Mouse (Mus musculus): Measurements from ENCODE around the gene Olfr52. TPM values are rescaled to one million over a fixed set of nuclear protein-coding genes. Genes with fewer than 3 reads are reported as not detected.

Olfr52 gene
- polyA plus RNA-seq, 1 experiment from 2014 or later, result not detected

GRCm38 (mm10) chr2:86161738-86162137 is 23.7 kb downstream of the Olfr52 start, which contains the start of gene Olfr1042:
Gene Olfr1042 (minus strand): TSS chr2:86161838.
- WGBS, result 92% methylated on average over 2 of the region's 2 CpGs

DNA sequence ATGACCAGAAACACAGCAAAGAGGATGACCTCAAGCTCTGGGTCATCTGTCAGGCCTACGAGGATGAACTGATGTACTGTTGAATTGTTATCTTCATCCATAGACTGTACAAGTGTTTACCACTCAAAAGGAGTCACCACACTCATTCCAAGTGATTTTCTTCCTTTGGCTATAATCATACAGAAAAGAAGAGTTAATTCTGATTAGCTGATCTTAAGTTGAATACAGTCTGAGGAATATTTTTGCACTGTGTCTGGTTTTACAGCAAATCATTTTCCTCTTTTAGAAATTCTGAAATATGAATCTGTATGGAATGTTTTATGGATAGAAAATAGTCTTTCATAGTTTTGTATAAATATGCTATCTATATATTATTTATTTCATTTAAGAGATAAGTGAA is 38.9 kb downstream of the Olfr52 start, which contains the start of gene Olfr1040:
Olfr1040 (minus strand) TSS at position 101 of the 400 bp plus-strand sequence.
- ATAC-seq (ENCODE audit: low read depth), result no peak
- H3K4me2 ChIP-seq (ENCODE audit: low read depth, low read length), result no peak within 1 kb of the TSS

More at GRCm38 (mm10) chr2:86161738-86162137, 23.7 kb downstream of the Olfr52 start, which contains the start of gene Olfr1042:
- no peaks in the 10 kb centered on the region for H3K4me1 ChIP-seq (ENCODE audit: control insufficient read depth, insufficient read depth, low read length)
- H3K27ac ChIP-seq (ENCODE audit: low read depth, low read length), result no peak within 1 kb of the TSS
- no peaks in the 10 kb centered on the region for H3K27me3 ChIP-seq (ENCODE audit: control insufficient read depth, insufficient read depth, low read length)
- H3K9ac ChIP-seq (replicated peaks; ENCODE audit: low read depth, low read length), result no peak within 1 kb of the TSS
- no peaks in the 10 kb centered on the region for H3K9me3 ChIP-seq (ENCODE audit: control insufficient read depth, low read length)
- H3K4me2 ChIP-seq (ENCODE audit: low read depth, low read length), result no peak within 1 kb of the TSS
- ATAC-seq (ENCODE audit: low read depth), result no peak
- no peaks in the 10 kb centered on the region for H3K36me3 ChIP-seq (ENCODE audit: control insufficient read depth, insufficient read depth, low read length)
- no peak within 1 kb of the TSS for H3K4me3 ChIP-seq (ENCODE audit: low read depth, low read length)

DNA sequence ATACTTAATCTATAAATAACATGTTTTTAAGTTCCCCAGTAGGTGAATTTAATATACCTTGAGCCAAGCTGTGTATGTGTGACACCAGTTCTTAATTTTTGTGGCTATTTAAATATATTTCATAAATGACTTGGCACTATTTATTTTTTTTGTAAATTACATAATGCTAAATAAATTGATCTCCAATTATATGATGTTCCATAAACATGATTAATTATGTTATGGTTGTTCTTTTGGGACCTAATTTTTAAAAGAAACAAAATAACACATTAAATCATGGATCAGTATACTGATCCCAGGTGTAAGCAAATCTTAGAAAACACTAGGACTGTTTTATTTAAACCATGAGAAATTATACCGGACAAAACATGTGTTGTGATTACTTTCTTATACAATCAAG is 49.7 kb downstream of the Olfr52 start, which contains the start of gene Olfr1039:
Olfr1039 (minus strand) TSS at position 101 of the 400 bp plus-strand sequence.
- Histone ChIP-seq H3K4me3 (ENCODE audit: low read depth, low read length) (no peak within 1 kb of the TSS), H3K4me1 (ENCODE audit: control insufficient read depth, insufficient read depth, low read length) (no peaks in the 10 kb centered on the region), H3K9ac (replicated peaks; ENCODE audit: low read depth, low read length) (no peak within 1 kb of the TSS), H3K4me2 (ENCODE audit: low read depth, low read length) (no peak within 1 kb of the TSS), H3K27ac (ENCODE audit: low read depth, low read length) (no peak within 1 kb of the TSS), H3K27me3 (ENCODE audit: control insufficient read depth, insufficient read depth, low read length) (no peaks in the 10 kb centered on the region), H3K36me3 (ENCODE audit: control insufficient read depth, insufficient read depth, low read length) (no peaks in the 10 kb centered on the region), H3K9me3 (ENCODE audit: control insufficient read depth, low read length) (no peaks in the 10 kb centered on the region)
- 96% methylated on average over 1 of the region's 1 CpGs for WGBS
- no peak for ATAC-seq (ENCODE audit: low read depth)

More for the DNA sequence above, 38.9 kb downstream of the Olfr52 start, which contains the start of gene Olfr1040:
- H3K4me1 ChIP-seq (ENCODE audit: control insufficient read depth, insufficient read depth, low read length), result no peaks in the 10 kb centered on the region
- no peaks in the 10 kb centered on the region for H3K27me3 ChIP-seq (ENCODE audit: control insufficient read depth, insufficient read depth, low read length)
- no peak within 1 kb of the TSS for H3K9ac ChIP-seq (replicated peaks; ENCODE audit: low read depth, low read length)
- no peaks in the 10 kb centered on the region for H3K36me3 ChIP-seq (ENCODE audit: control insufficient read depth, insufficient read depth, low read length)
- H3K27ac ChIP-seq (ENCODE audit: low read depth, low read length), result no peak within 1 kb of the TSS
- no peak within 1 kb of the TSS for H3K4me3 ChIP-seq (ENCODE audit: low read depth, low read length)
- 72% methylated on average over 1 of the region's 1 CpGs for WGBS
- H3K9me3 ChIP-seq (ENCODE audit: control insufficient read depth, low read length), result no peaks in the 10 kb centered on the region

Other genes starting within 250 kb of the Olfr52 start
- not detected in 2 replicates for gene Olfr1028, start 235.2 kb downstream of the Olfr52 start, polyA plus RNA-seq (2014; fragmentation: Nextera tagmentation; extraction: Ambion mirVana)
- not detected in 2 replicates for gene Olfr1029, start 211.8 kb downstream of the Olfr52 start, polyA plus RNA-seq (2014; fragmentation: Nextera tagmentation; extraction: Ambion mirVana)
- gene Olfr1030, start 206.4 kb downstream of the Olfr52 start, polyA plus RNA-seq (2014; fragmentation: Nextera tagmentation; extraction: Ambion mirVana), result not detected in 2 replicates
- gene Olfr1031, start 195.4 kb downstream of the Olfr52 start, polyA plus RNA-seq (2014; fragmentation: Nextera tagmentation; extraction: Ambion mirVana), result not detected in 2 replicates
- not detected in 2 replicates for gene Olfr1032, start 180.1 kb downstream of the Olfr52 start, polyA plus RNA-seq (2014; fragmentation: Nextera tagmentation; extraction: Ambion mirVana)
- not detected in 2 replicates for gene Olfr1033, start 165.1 kb downstream of the Olfr52 start, polyA plus RNA-seq (2014; fragmentation: Nextera tagmentation; extraction: Ambion mirVana)
- gene Olfr1034, start 139.8 kb downstream of the Olfr52 start, polyA plus RNA-seq (2014; fragmentation: Nextera tagmentation; extraction: Ambion mirVana), result not detected in 2 replicates
- gene Olfr1036, start 111.7 kb downstream of the Olfr52 start, polyA plus RNA-seq (2014; fragmentation: Nextera tagmentation; extraction: Ambion mirVana), result not detected in 2 replicates
- not detected in 2 replicates for gene Olfr1037, start 98.3 kb downstream of the Olfr52 start, polyA plus RNA-seq (2014; fragmentation: Nextera tagmentation; extraction: Ambion mirVana)
- gene Olfr1039, start 49.8 kb downstream of the Olfr52 start, polyA plus RNA-seq (2014; fragmentation: Nextera tagmentation; extraction: Ambion mirVana), result not detected in 2 replicates
- gene Olfr1040, start 39.0 kb downstream of the Olfr52 start, polyA plus RNA-seq (2014; fragmentation: Nextera tagmentation; extraction: Ambion mirVana), result not detected in 2 replicates
- gene Olfr1042, start 23.8 kb downstream of the Olfr52 start, polyA plus RNA-seq (2014; fragmentation: Nextera tagmentation; extraction: Ambion mirVana), result not detected in 2 replicates
- not detected in 2 replicates for gene Olfr1043, start 18.2 kb downstream of the Olfr52 start, polyA plus RNA-seq (2014; fragmentation: Nextera tagmentation; extraction: Ambion mirVana)
- not detected in 2 replicates for gene Olfr1044, start 7.9 kb downstream of the Olfr52 start, polyA plus RNA-seq (2014; fragmentation: Nextera tagmentation; extraction: Ambion mirVana)
- gene Olfr1045, start 17.3 kb upstream of the Olfr52 start, polyA plus RNA-seq (2014; fragmentation: Nextera tagmentation; extraction: Ambion mirVana), result not detected in 2 replicates
- gene Olfr1046, start 33.6 kb upstream of the Olfr52 start, polyA plus RNA-seq (2014; fragmentation: Nextera tagmentation; extraction: Ambion mirVana), result not detected in 2 replicates
- gene Olfr1047, start 45.7 kb upstream of the Olfr52 start, polyA plus RNA-seq (2014; fragmentation: Nextera tagmentation; extraction: Ambion mirVana), result not detected in 2 replicates
- gene Olfr1048, start 54.6 kb upstream of the Olfr52 start, polyA plus RNA-seq (2014; fragmentation: Nextera tagmentation; extraction: Ambion mirVana), result not detected in 2 replicates
- not detected in 2 replicates for gene Olfr1049, start 72.6 kb upstream of the Olfr52 start, polyA plus RNA-seq (2014; fragmentation: Nextera tagmentation; extraction: Ambion mirVana)
- gene Olfr1051, start 93.4 kb upstream of the Olfr52 start, polyA plus RNA-seq (2014; fragmentation: Nextera tagmentation; extraction: Ambion mirVana), result not detected in 2 replicates
- gene Olfr1052, start 106.8 kb upstream of the Olfr52 start, polyA plus RNA-seq (2014; fragmentation: Nextera tagmentation; extraction: Ambion mirVana), result not detected in 2 replicates
- gene Olfr1053, start 129.6 kb upstream of the Olfr52 start, polyA plus RNA-seq (2014; fragmentation: Nextera tagmentation; extraction: Ambion mirVana), result not detected in 2 replicates
- not detected in 2 replicates for gene Olfr1054, start 149.8 kb upstream of the Olfr52 start, polyA plus RNA-seq (2014; fragmentation: Nextera tagmentation; extraction: Ambion mirVana)
- gene Olfr1055, start 164.6 kb upstream of the Olfr52 start, polyA plus RNA-seq (2014; fragmentation: Nextera tagmentation; extraction: Ambion mirVana), result not detected in 2 replicates
- gene Olfr1056, start 176.8 kb upstream of the Olfr52 start, polyA plus RNA-seq (2014; fragmentation: Nextera tagmentation; extraction: Ambion mirVana), result not detected in 2 replicates
- not detected in 2 replicates for gene Olfr1057, start 192.7 kb upstream of the Olfr52 start, polyA plus RNA-seq (2014; fragmentation: Nextera tagmentation; extraction: Ambion mirVana)
- gene Olfr1058, start 202.9 kb upstream of the Olfr52 start, polyA plus RNA-seq (2014; fragmentation: Nextera tagmentation; extraction: Ambion mirVana), result not detected in 2 replicates
- not detected in 2 replicates for gene Olfr1061, start 228.4 kb upstream of the Olfr52 start, polyA plus RNA-seq (2014; fragmentation: Nextera tagmentation; extraction: Ambion mirVana)
- gene Olfr1062, start 241.1 kb upstream of the Olfr52 start, polyA plus RNA-seq (2014; fragmentation: Nextera tagmentation; extraction: Ambion mirVana), result not detected in 2 replicates

All from neural tube, embryonic 14.5 days (tissue).